Mouse (Mus musculus) adrenal gland, postnatal 4 days (tissue): ENCODE measurements at regions not wholly inside any gene's neighbourhood (a gene's known extent, or its start where the extent isn't known, plus 50 kb on each side); places are given as distances from the start of the nearest gene placed in this dataset.
"Not testable (repeated sequence)": the region's sequence is repeated elsewhere in the genome, so short reads cannot be mapped to it uniquely, and the experiment has no call there.

Experiments
- DNase-seq, 2 experiments: peaks; one replicate each; pipeline ENCODE4 v3.0.0; 2021 to 2022; ENCODE audit warnings: low spot score in 2 of 2, mixed read lengths in 2 of 2

GRCm38 (mm10) chr1:166899238-166899637 is 102.0 kb upstream of the Fam78b start:
- no peak for DNase-seq

DNA sequence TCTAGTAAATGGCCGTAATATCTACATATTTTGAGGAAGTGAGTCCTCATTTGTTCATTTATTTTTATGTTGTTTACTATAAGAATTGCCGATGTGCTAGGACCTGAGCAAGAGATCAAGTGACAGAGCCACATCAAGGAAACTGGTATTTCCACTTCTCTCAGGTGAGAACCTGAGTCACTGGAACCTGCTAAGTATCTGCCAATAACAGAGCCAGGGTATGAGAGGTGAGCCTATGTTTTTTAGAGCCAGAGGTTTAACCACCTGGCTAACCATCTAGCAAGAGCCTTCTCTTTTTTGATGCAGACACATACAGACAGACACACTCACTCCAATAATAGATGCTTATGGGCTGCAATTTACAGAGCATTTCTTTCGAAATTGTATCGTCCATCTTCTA is 101.2 kb upstream of the Fam78b start:
- DNase-seq, result no peak

DNA sequence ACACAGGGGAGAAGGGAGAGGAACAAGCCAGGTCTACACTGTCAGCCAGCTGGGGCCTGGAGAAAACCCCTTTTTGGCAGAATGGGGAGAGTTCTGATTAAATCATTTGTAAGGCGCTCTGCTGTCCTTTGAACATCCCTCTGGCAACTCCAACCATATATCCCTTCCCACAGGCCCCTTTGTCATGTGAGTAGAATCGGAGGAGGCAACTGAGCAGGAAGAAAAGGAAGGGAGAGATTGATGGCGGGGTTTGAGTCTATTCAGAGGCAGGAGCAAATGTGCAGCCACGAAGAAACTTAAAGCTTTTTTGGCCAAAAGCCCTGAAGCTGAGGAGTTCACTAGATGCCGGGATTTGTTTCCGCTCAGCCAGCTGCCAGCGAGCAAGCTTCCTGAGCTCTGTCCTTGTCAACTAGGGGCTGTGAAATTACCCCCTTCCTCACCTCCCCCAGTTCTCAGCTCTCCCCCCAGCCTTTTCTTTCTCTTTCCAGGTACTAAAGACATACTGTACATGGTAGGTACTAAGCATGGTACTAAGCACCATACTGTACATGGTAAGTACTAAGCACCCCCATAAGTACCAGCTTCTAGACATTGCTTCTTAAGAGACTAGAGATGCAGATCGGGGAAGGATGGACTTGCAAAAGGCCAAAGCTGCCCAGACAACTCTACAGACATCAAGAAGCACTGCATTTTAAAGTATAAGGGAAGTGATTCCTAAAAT is 100.6 kb upstream of the Fam78b start:
- DNase-seq, result no peak

DNA sequence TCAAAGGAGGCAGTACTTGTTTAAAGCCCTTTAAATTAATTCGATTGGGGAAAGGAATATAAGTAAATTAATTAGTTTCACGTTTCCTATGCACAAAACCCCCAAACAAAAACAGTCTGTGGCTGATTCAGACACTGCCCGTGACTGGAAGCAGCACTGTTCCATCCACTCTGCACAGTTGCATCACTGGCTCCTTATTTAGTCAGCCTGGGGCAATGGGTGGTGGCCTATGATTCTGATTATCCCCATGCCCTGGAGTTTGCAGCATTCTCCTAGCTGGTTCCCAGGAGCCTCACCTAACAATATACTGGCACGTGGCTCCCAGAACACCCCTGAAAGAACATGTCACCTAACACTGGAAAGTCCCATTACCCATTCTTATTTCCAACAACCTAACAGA is 99.6 kb upstream of the Fam78b start:
- no peak for DNase-seq

- DNase-seq, result no peak
Observed at GRCm38 (mm10) chr1:166903417-166903816, 97.8 kb upstream of the Fam78b start.

DNA sequence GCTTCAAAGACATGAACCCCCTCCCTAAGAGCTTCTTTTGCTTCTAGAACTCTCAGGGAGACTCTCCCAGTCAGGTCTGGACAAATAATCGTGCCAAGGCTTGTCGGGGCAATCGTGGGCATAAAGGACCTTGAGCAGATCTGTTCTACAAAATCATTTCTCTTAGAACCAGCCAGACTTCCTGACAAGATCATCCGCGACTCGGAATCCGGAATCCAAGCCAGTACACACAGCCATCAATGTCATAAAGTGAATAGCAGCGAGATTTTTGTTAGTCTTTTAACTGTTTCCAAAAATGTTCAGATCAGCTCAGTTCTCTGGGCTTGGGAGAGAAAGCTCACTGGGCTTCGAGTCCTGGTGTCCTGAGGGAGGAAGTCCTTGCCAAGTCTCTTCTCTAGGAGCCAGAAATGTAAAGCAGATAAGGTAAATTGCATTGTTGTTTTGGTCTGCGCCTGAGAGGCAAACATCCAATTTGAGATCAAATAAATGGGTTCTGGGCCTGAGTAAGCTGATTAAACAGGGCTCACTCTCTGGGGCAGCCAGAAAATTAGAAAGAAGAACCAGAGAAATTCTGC is 92.9 kb upstream of the Fam78b start:
- DNase-seq, result no peak

DNA sequence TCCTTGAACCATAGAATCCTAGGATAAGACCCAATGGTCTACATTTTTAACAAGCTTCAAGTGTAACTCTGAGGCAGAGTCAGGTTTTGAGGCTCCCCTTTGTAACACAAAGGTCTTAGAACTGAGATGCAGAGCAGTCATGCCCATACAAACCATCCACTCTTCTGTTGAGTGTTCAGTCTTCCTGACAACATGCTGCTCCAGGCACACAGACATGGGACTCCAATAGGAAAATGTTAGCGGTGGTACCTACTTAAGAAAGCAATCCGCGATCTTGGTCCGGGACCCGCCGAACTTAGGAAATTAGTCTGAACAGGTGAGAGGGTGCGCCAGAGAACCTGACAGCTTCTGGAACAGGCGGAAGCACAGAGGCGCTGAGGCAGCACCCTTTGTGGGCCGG is 89.0 kb upstream of the Fam78b start:
- DNase-seq, result not testable (repeated sequence)

GRCm38 (mm10) chr1:166922911-166923712 is 78.1 kb upstream of the Fam78b start:
- no peak for DNase-seq

DNA sequence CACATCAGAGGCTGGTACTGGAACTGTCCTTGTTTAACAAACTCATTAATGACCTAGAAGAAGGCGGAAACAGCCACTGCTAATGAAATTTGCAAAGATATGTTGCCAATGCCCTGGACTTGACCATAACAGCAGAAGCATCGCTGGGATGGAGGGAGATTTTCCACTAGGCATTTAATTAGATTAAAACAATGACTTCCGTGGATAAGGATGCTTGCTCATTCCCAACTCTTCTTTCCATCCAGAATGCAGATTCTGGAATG is 77.6 kb upstream of the Fam78b start:
- DNase-seq, result no peak

DNA sequence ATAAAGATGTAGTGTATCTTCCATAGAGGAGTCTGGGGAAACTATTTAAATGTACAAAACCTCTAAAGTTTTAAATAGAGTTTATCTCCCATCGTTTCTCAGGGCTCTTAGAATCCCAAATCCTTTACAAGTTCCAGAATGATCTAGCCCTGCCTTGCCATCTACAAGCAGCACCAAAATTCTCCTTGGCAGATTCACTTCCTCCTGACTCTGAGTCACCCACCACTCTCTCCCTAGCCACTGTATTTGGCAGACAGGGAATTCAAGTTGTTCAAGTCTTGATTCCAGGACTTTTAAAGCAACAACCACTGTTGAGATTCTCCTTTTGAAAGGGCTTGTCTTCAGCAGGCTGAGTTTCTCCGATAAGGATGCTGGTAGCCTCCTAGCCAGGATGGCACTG is 77.1 kb upstream of the Fam78b start:
- DNase-seq, result no peak

GRCm38 (mm10) chr1:166926078-166926477 is 75.1 kb upstream of the Fam78b start:
- no peak for DNase-seq

GRCm38 (mm10) chr1:166939744-166940143 is 61.5 kb upstream of the Fam78b start:
- DNase-seq, result not testable (repeated sequence)

GRCm38 (mm10) chr1:166940146-166941076 is 60.8 kb upstream of the Fam78b start:
- DNase-seq, result not testable (repeated sequence)

DNA sequence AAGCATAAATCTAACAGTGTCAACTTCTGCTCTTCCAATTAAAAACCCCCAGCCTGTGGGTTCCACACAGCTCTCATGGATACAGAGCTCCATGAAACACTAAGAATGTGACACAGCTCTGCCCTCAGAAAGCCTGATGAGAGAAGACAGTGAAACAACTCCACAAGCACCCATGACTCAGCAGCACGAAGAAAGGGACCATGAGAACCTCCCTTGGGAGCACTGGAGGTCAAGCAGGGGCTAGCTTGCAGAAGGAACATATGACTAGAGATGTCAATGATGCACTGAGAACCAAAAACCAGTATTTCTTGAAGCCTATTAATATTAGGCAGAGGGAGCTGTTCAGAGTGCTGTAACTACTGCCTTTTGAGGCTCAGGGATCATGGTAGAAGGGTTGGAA is 59.0 kb upstream of the Fam78b start:
- DNase-seq, result no peak

GRCm38 (mm10) chr1:166944540-166944939 is 56.7 kb upstream of the Fam78b start:
- DNase-seq, result no peak

DNA sequence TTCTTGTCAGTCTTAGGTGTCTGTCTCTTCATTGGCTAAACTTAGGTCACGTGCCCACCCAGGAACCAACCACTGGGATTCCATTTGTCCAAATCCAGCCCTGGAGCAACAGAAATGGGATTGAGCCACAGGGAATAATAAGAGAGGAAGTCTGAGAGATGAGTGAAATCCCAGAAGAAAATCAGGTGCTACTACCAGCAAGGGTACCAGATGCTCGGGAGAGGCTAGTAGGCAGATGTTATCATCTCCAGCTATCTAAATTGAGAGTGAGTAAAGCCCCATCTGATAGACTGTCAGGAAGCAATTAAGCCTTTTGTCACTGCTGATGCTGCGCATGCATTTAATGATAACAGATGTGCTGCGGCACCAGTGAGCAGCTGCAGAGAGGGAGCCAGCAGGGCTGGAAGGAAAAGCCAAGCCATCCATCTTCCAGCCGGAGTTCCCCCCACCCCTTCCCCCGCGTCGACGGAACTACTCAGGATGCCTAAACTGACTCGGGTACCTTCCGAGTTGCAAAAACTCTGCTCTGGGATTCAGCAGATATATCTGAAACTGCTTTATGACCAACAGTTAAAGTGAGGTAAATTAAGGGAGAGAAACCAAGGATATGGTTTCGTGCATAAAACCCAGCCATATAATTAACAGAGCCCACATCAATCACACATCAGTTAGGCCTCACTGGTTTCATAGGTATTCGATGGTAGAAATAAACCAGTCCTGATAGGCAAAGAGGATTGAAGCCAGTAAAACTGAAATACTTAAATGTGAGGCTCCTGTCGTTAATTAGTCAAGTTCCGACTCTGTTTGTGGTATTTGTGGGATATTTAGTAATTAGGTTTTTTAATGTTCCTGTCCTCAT is 53.1 kb upstream of the Fam78b start:
- DNase-seq, result no peak
